Mouse (Mus musculus) cortical plate, adult 2 months (tissue): ENCODE results near the gene Cyp2d26. TPM values are rescaled to one million over a fixed set of nuclear protein-coding genes. Genes with fewer than 3 reads are reported as not detected.

Experiments
- H3K27ac ChIP-seq: fragments of 200-500 bp; 2 replicates; pipeline ENCODE4 v1.5.1; 2012; ENCODE audit warnings: low read length, control low read depth, inconsistent platforms; ENCODE audit not compliant: insufficient read depth
- H3K4me1 ChIP-seq: fragments of 200-500 bp; 2 replicates; pipeline ENCODE4 v1.6.1; 2011; ENCODE audit warnings: low read length; ENCODE audit not compliant: control insufficient read depth, insufficient read depth
- H3K4me3 ChIP-seq: fragments of 200-500 bp; 2 replicates; pipeline ENCODE4 v1.5.1; 2011; ENCODE audit warnings: mild to moderate bottlenecking, low read length, control low read depth; ENCODE audit not compliant: insufficient read depth
- CTCF ChIP-seq: fragments of 200-500 bp; IDR thresholded peaks from 2 replicates; pipeline ENCODE4 v1.5.1; 2011; ENCODE audit warnings: mild to moderate bottlenecking, control low read depth, low read length; ENCODE audit not compliant: insufficient read depth; ENCODE audit errors: extremely low read depth
- POLR2A ChIP-seq: fragments of 200-500 bp; IDR thresholded peaks from 2 replicates; pipeline ENCODE4 v1.6.1; 2011; ENCODE audit warnings: mild to moderate bottlenecking, low read length, control low read depth; ENCODE audit not compliant: insufficient read depth; ENCODE audit errors: extremely low read depth
- polyA plus RNA-seq: library from polyadenylated mRNA; depleted of rRNA; stranded (reverse); fragments of >200 nt; gene quantifications from 2 replicates; pipeline ENCODE4 v1.2.3, GENCODE M21; 2012; rRNA removed

Gene Cyp2d26
- 0.31 TPM in 1 of 2 replicates, not detected in the other for polyA plus RNA-seq

GRCm38 (mm10) chr15:82794277-82794676 lies at the start of gene Cyp2d26:
Gene Cyp2d26 (minus strand): TSS chr15:82794294.
- no peak within 1 kb of the TSS for H3K27ac ChIP-seq
- TF ChIP-seq POLR2A = no peak
- no peak for TF ChIP-seq CTCF
- H3K4me3 ChIP-seq = no peak within 1 kb of the TSS
- no peaks in the 10 kb centered on the region for H3K4me1 ChIP-seq

- Histone ChIP-seq H3K4me3 (no peak overlapping the region), H3K27ac (no peak overlapping the region), H3K4me1 (peaks cover 2% of the 10 kb centered on the region; the same call in 1 of the 2 replicates)
- TF ChIP-seq CTCF (no peak), POLR2A (no peak)
Observed at GRCm38 (mm10) chr15:82839146-82839545, 45.1 kb upstream of the Cyp2d26 start.

DNA sequence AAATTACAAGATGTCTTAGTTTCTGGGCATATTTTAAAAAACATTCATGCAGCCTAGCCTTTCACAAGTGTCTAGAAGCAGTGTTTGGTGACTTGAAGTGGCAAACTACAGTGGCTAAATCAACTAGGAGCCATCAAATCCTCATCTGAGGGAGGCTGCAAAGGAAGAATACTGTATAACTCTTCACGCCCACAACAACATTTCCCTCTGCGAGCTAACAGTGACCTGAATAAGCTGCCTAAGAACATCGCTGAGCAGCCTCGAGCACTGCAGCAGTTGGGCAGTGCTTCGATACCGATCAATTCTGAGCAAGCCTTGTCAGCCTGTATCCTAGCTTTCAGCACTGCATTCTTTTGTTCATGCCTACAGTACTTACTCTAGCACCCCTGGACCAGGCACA lies 35.8 kb upstream of the Cyp2d26 start:
- Histone ChIP-seq H3K4me3 (no peak overlapping the region), H3K4me1 (peaks cover 3% of the 10 kb centered on the region), H3K27ac (no peak overlapping the region)
- no peak for TF ChIP-seq POLR2A
- no peak for TF ChIP-seq CTCF

GRCm38 (mm10) chr15:82825866-82826265 lies 31.8 kb upstream of the Cyp2d26 start:
- TF ChIP-seq CTCF = no peak
- TF ChIP-seq POLR2A = no peak
- H3K27ac ChIP-seq = no peak overlapping the region
- no peak overlapping the region for H3K4me3 ChIP-seq
- H3K4me1 ChIP-seq = peaks cover 8% of the 10 kb centered on the region

GRCm38 (mm10) chr15:82822347-82822746 lies 28.3 kb upstream of the Cyp2d26 start:
- no peak for TF ChIP-seq CTCF
- no peak for TF ChIP-seq POLR2A
- peaks cover 6% of the 10 kb centered on the region for H3K4me1 ChIP-seq
- no peak overlapping the region for H3K4me3 ChIP-seq
- H3K27ac ChIP-seq = no peak overlapping the region

- H3K4me3 ChIP-seq = no peak overlapping the region
Observed at GRCm38 (mm10) chr15:82821657-82822056, 27.6 kb upstream of the Cyp2d26 start.

DNA sequence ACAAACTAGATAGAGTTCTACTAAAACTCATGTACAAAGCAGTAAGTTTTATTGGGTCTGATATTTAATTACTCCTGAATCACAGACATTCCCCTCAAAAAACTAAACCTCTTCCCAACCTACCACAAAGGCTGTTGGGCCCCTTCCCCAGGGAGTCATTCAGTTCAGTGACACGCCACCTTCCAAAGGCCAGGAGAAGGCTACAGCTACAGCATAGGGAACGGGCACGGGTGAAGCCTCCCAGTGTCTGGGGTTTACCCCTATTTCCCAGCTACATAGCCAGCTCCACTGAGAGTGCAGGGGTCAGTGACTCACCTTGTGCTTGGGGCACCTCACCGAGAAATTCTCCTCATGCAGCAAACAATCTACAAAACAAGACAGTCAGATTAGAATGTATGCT lies 21.2 kb upstream of the Cyp2d26 start:
- Histone ChIP-seq H3K4me3 (no peak overlapping the region), H3K4me1 (peaks cover 3% of the 10 kb centered on the region), H3K27ac (no peak overlapping the region)
- no peak for TF ChIP-seq CTCF
- TF ChIP-seq POLR2A = no peak

More at GRCm38 (mm10) chr15:82821657-82822056, 27.6 kb upstream of the Cyp2d26 start:
- Histone ChIP-seq H3K4me1 (peaks cover 6% of the 10 kb centered on the region), H3K27ac (no peak overlapping the region)
- TF ChIP-seq CTCF = no peak
- no peak for TF ChIP-seq POLR2A

- Histone ChIP-seq H3K4me3 (no peak overlapping the region), H3K4me1 (peaks cover 3% of the 10 kb centered on the region), H3K27ac (no peak overlapping the region)
- TF ChIP-seq POLR2A (no peak), CTCF (peak; percentile 89)
Observed at GRCm38 (mm10) chr15:82814806-82815205, 20.7 kb upstream of the Cyp2d26 start.

- no peak for TF ChIP-seq CTCF
- TF ChIP-seq POLR2A = no peak
- Histone ChIP-seq H3K4me3 (no peak overlapping the region), H3K4me1 (peaks cover 3% of the 10 kb centered on the region), H3K27ac (no peak overlapping the region)
Observed at GRCm38 (mm10) chr15:82814321-82814720, 20.2 kb upstream of the Cyp2d26 start.

DNA sequence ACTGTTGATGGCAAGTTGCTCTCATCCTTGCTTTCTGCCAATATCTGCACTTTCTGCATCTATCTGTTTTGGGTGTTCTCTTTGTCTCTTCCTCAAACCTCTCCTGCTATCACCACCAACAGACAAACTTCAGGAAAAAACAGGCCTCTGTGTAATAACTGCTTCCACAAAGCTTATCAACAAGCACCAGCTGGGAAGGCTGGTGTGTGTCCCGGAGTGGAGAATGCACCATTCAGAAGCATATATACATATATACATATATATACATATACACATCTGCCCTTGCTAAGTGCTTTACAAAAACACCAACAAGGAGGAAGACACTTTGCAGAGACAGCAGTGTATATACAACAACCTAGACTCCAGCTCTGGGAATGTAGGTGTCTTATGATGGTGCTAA lies 16.5 kb upstream of the Cyp2d26 start:
- peaks cover 3% of the 10 kb centered on the region for H3K4me1 ChIP-seq
- H3K4me3 ChIP-seq = no peak overlapping the region
- no peak overlapping the region for H3K27ac ChIP-seq
- TF ChIP-seq CTCF = no peak
- TF ChIP-seq POLR2A = no peak

DNA sequence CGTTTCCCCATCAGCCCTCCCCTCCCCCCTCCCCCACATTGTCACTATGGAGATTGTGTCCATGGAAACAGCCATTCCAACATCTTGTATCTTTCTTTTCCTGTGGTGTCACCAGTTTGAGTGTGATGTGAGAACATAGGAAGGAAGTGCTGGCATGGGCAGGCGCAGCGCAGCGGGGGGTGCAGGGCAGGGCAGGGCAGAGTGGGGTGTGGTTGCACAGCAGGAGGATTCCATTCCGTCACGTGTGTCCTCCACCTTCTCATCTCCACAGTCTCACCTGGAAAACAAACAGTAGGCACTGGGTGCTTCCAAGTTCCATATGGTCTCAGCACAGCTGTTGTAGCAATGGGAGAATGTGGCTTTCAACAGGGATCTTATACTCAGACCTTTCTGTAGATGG lies 15.4 kb upstream of the Cyp2d26 start:
- Histone ChIP-seq H3K27ac (no peak overlapping the region), H3K4me3 (no peak overlapping the region), H3K4me1 (peaks cover 3% of the 10 kb centered on the region)
- TF ChIP-seq POLR2A = no peak
- no peak for TF ChIP-seq CTCF

DNA sequence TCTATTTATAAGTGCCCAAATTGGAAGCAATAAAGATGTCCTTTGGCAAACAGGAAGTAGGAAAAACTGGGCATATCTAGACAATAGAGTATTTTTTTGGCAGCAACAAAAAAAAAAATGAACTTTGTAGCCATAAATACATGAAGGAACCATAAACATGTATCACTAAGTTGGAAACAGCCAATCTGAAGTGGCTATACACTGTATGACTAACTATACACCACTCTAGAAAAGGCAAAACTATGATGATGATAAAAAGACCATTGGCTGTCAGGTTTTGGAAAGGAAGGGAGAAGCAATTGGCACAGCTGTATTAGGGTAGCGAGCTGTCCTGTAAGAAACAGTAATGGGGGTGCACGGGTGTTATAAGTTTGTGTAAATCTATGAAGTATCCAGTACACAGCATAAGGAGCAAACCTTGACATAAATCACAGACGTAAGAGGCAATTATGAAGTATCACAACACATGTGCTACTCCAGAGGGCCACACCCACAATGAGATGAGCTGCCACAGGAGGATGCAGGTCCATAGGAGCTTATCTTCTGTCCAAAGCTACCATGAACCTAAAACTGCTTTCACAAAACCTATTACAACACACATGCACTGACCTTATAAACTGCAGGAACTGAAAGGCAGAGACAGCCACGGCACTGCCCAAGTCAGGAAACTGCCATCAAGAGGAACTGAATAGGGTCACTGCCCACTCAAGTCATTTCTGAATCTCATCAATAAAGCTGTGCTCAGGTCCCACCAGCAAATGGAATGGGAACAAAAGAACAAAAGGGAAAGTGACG lies 13.1 kb upstream of the Cyp2d26 start:
- TF ChIP-seq POLR2A (no peak), CTCF (no peak)
- H3K4me1 ChIP-seq = peaks cover 3% of the 10 kb centered on the region
- H3K4me3 ChIP-seq = no peak overlapping the region
- no peak overlapping the region for H3K27ac ChIP-seq
